8 mouse cellular contexts compared by ENCODE assay signal in the genomic region with DNA sequence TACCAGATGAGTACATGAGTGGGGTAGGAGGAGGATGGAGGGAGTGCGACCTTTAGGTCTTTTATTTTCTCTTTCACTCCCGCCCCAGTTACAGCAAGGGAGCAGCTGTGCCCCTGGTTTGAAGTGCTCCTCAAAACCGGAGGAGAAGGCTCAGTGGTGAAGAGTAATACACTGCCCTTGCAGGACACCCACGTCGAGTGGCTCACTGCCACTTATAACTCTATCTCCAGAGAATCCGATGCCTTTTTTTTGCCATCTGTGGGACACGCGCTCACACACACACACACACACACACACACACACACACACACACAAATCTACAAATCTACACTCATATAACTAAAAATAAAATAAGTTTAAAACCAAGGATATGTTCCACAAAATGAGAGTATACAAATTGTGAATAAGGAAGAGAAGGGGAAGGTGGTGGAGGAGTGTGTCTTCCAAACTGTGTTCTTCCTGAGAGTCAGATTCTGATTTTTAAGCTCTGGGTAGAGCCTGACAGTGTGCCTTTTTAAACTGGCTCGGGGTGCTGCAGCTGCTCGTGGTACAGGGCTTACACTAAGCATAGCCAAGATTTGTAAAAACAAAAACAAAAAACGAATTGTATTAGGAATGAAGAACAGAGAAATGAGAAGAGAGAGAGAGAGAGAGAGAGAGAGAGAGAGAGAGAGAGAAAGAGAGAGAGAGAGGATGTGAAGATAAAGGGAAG. TPM values are rescaled to one million over a fixed set of nuclear protein-coding genes. Genes with fewer than 3 reads are reported as not detected.
DNase-seq lines count a peak whose midpoint lies in the region; ATAC-seq and TF ChIP-seq lines count a peak whose summit lies in the region.

No protein-coding gene starts in this region.

- H3K27me3 ChIP-seq in kidney, embryonic 14.5 days (ENCODE audit: control insufficient read depth, insufficient read depth, low read length), result no peaks in the 10 kb centered on the region
- no peaks in the 10 kb centered on the region for H3K27me3 ChIP-seq in embryonic facial prominence, embryonic 14.5 days (replicated peaks; ENCODE audit: control insufficient read depth, insufficient read depth, low read length)
- 0 out of 2 replicates have a peak, but pooled peaks cover 2% of the 10 kb centered on the region for H3K27me3 ChIP-seq in intestine, embryonic 16.5 days (replicated peaks; ENCODE audit: control insufficient read depth, insufficient read depth, low read length)
- no peaks in the 10 kb centered on the region for H3K27me3 ChIP-seq in myocyte (ENCODE audit: control insufficient read depth, insufficient read depth, insufficient read length)

- H3K9me3 ChIP-seq in kidney, embryonic 14.5 days (ENCODE audit: control insufficient read depth, low read length), result no peaks in the 10 kb centered on the region
- no peaks in the 10 kb centered on the region for H3K9me3 ChIP-seq in embryonic facial prominence, embryonic 14.5 days (ENCODE audit: control insufficient read depth, low read length)
- no peaks in the 10 kb centered on the region for H3K9me3 ChIP-seq in intestine, embryonic 16.5 days (ENCODE audit: control insufficient read depth, low read length)

- H3K4me2 ChIP-seq in kidney, embryonic 14.5 days (replicated peaks; ENCODE audit: low read depth, low read length), result no peak overlapping the region; the same call in 1 of the 2 replicates
- peak overlapping the region; percentile 88; the same call in 1 of the 2 replicates for H3K4me2 ChIP-seq in embryonic facial prominence, embryonic 14.5 days (ENCODE audit: low read depth, low read length)
- 0 out of 2 replicates have a peak overlapping the region, but pooled peaks have one; percentile 68 for H3K4me2 ChIP-seq in intestine, embryonic 16.5 days (ENCODE audit: low read depth, low read length)
- peak overlapping the region; percentile 60 for H3K4me2 ChIP-seq in myocyte (ENCODE audit: low read depth)

- H3K9ac ChIP-seq in kidney, embryonic 14.5 days (ENCODE audit: low read depth, low read length), result no peak overlapping the region
- no peak overlapping the region for H3K9ac ChIP-seq in embryonic facial prominence, embryonic 14.5 days (ENCODE audit: low read depth, low read length)
- no peak overlapping the region for H3K9ac ChIP-seq in intestine, embryonic 16.5 days (ENCODE audit: low read depth, low read length)

- 89% methylated on average over 11 of the region's 11 CpGs for WGBS in kidney, embryonic 14.5 days
- WGBS in embryonic facial prominence, embryonic 14.5 days, result 77% methylated on average over 11 of the region's 11 CpGs
- WGBS in intestine, embryonic 16.5 days, result 87% methylated on average over 11 of the region's 11 CpGs

- H3K36me3 ChIP-seq in kidney, embryonic 14.5 days (ENCODE audit: control insufficient read depth, insufficient read depth, low read length), result no peaks in the 10 kb centered on the region
- H3K36me3 ChIP-seq in embryonic facial prominence, embryonic 14.5 days (ENCODE audit: control insufficient read depth, insufficient read depth, low read length), result peaks cover 5% of the 10 kb centered on the region; the same call in 1 of the 2 replicates
- peaks cover 2% of the 10 kb centered on the region; the same call in 1 of the 2 replicates for H3K36me3 ChIP-seq in intestine, embryonic 16.5 days (ENCODE audit: control insufficient read depth, insufficient read depth, low read length)
- H3K36me3 ChIP-seq in myocyte (ENCODE audit: control insufficient read depth, insufficient read depth), result peaks cover 12% of the 10 kb centered on the region

- peaks cover 38% of the 10 kb centered on the region for H3K79me2 ChIP-seq in myocyte (ENCODE audit: control insufficient read depth, insufficient read depth)

- ATAC-seq in kidney, embryonic 14.5 days (ENCODE audit: low FRiP score, low TSS enrichment), result no peak
- ATAC-seq in embryonic facial prominence, embryonic 14.5 days (ENCODE audit: low read depth), result no peak
- ATAC-seq in intestine, embryonic 16.5 days, result no peak

- peak overlapping the region; percentile 70; the same call in 1 of the 2 replicates for H3K4me3 ChIP-seq in kidney, embryonic 14.5 days (ENCODE audit: low read length)
- peak overlapping the region; percentile 82; the same call in 1 of the 2 replicates for H3K4me3 ChIP-seq in embryonic facial prominence, embryonic 14.5 days (ENCODE audit: low read depth, low read length)
- H3K4me3 ChIP-seq in intestine, embryonic 16.5 days (ENCODE audit: low read length), result no peak overlapping the region
- peak overlapping the region; percentile 52 for H3K4me3 ChIP-seq in myocyte

- DNase-seq in kidney, adult 18-20 months, result no peak
- DNase-seq in embryonic facial prominence, embryonic 14.5 days (ENCODE audit: low spot score), result no peak
- DNase-seq in left cerebral cortex, postnatal 36 days (ENCODE audit: low spot score in 2 of 2), result no peak
- no peak for DNase-seq in left cerebral cortex, postnatal 10 days (ENCODE audit: extremely low spot score in 1 of 2, low spot score in 2 of 2)
- DNase-seq in cerebellum, postnatal 4 days (ENCODE audit: low spot score in 2 of 2), result no peak

- TF ChIP-seq POLR2A in myocyte (IDR thresholded peaks at IDR 0.05; ENCODE audit: insufficient read length, low read depth), result no peak

- no peak overlapping the region for H3K27ac ChIP-seq in kidney, embryonic 14.5 days (ENCODE audit: low read depth, low read length)
- H3K27ac ChIP-seq in embryonic facial prominence, embryonic 14.5 days (replicated peaks; ENCODE audit: low read depth, low read length), result no peak overlapping the region
- no peak overlapping the region for H3K27ac ChIP-seq in intestine, embryonic 16.5 days (ENCODE audit: low read length)

- H3K4me1 ChIP-seq in kidney, embryonic 14.5 days (ENCODE audit: control insufficient read depth, insufficient read depth, low read length), result peaks cover 3% of the 10 kb centered on the region; the same call in 1 of the 2 replicates
- peaks cover 11% of the 10 kb centered on the region for H3K4me1 ChIP-seq in embryonic facial prominence, embryonic 14.5 days (ENCODE audit: control insufficient read depth, insufficient read depth, low read length)
- peaks cover 9% of the 10 kb centered on the region for H3K4me1 ChIP-seq in intestine, embryonic 16.5 days (ENCODE audit: control insufficient read depth, insufficient read depth, low read length)

- no peak overlapping the region for H3ac ChIP-seq in myocyte (ENCODE audit: control insufficient read depth, insufficient read length)

- intact Hi-C loops in left cerebral cortex, postnatal 36 days (cut with DNase I), result no loop called here
- intact Hi-C loops in left cerebral cortex, postnatal 10 days (cut with DNase I), result no loop called here

TF ChIP-seq in myocyte, 11 proteins besides CTCF, POLR2A, EP300 and RAD21:
- TF ChIP-seq CEBPB (IDR thresholded peaks at IDR 0.05; ENCODE audit: insufficient read depth, poor library complexity, severe bottlenecking) (no peak), MYOD1 (IDR thresholded peaks at IDR 0.05; ENCODE audit: control insufficient read depth in 1 of 3, insufficient read length in 2 of 3, low read depth in 2 of 3) (peak in 2 of 3 experiments; percentile 28 to 46)

RNA-seq across cellular contexts. Expression of gene Hpf1, which starts 0.9 kb away (rescaled TPM):
- 102 and 126 TPM in 2 replicates for polyA plus RNA-seq in kidney, embryonic 14.5 days (2014; fragmentation: Nextera tagmentation; extraction: Ambion mirVana)
- polyA plus RNA-seq in embryonic facial prominence, embryonic 14.5 days (2014; fragmentation: Nextera tagmentation; extraction: Ambion mirVana), result 85.4 and 89.2 TPM in 2 replicates
- polyA plus RNA-seq in intestine, embryonic 16.5 days (2015; fragmentation: Nextera tagmentation; extraction: Ambion mirVana), result 72.0 and 79.9 TPM in 2 replicates
- polyA plus RNA-seq in myocyte (2012; fragmentation: generic; extraction: Trizol), result 34.6 TPM
- 10 to 100 TPM; 48.4 to 50.4 TPM for total RNA-seq in left cerebral cortex, postnatal 36 days (2021)
- total RNA-seq in left cerebral cortex, postnatal 10 days (2021), result 10 to 100 TPM; 42.0 to 49.0 TPM
